13 mouse cellular contexts compared by ENCODE assay signal in the genomic region with DNA sequence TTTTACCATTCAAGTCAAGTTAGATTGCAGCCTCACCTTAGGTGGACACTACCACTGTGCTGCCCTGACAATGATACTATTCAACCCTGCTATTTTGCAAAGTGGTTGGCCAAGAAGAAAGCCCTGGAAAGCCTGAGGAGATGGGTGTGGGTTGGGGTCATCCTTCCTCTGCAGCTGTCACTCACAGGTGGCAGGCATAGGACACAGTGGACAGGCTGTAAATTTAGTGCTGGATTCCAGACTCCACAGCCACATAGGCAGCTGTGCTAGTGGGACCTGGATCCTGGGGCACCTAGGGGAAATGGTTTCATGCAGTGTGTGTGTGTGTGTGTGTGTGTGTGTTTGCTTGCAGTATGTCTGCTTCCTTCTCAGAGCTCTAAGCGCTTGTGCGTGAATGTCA.
"Had no signal": no experiment of that assay in that cellular context is flagged by ENCODE, and none has a peak within 500 bp of the region (broad histone marks: within the 10 kb centered on the region; RNA-seq: fewer than 3 reads in every experiment).

No protein-coding gene starts in this region.

- H3K9ac ChIP-seq: liver, postnatal 0 days; lung, embryonic 15.5 days; midbrain, embryonic 15.5 days; neural tube, embryonic 13.5 days had no signal

- ATAC-seq: liver, postnatal 0 days; midbrain, embryonic 15.5 days had no signal

- H3K4me2 ChIP-seq: lung, embryonic 15.5 days; midbrain, embryonic 11.5 days; midbrain, embryonic 15.5 days; neural tube, embryonic 13.5 days had no signal

- DNase-seq: kidney, adult 11 months; liver, postnatal 0 days; lung, postnatal 14 days; right cerebral cortex, postnatal 14 days; thymus, postnatal 4 days had no signal

- H3K4me3 ChIP-seq: left cerebral cortex, adult 2 months; lung, embryonic 15.5 days; megakaryocyte, embryonic 14.5 days; midbrain, embryonic 15.5 days; neural tube, embryonic 13.5 days had no signal

- H3K9me3 ChIP-seq: lung, embryonic 15.5 days; megakaryocyte, embryonic 14.5 days; midbrain, embryonic 15.5 days; neural tube, embryonic 13.5 days had no signal

- H3K27ac ChIP-seq: left cerebral cortex, adult 2 months; lung, embryonic 15.5 days; macrophage; midbrain, embryonic 15.5 days; neural tube, embryonic 13.5 days; stomach, postnatal 0 days had no signal

- H3K36me3 ChIP-seq: lung, embryonic 15.5 days; midbrain, embryonic 15.5 days; neural tube, embryonic 13.5 days had no signal
